Mouse (Mus musculus): ENCODE measurements around the gene Zfp992.
"Not testable (repeated sequence)": the region's sequence is repeated elsewhere in the genome, so short reads cannot be mapped to it uniquely, and the experiment has no call there.

- not testable (repeated sequence) for TF ChIP-seq CTCF, EP300 (IDR thresholded peaks at IDR 0.05; ENCODE audit: low read depth)
Measured at GRCm38 (mm10) chr4:146486753-146487152, 37.9 kb downstream of the Zfp992 start.

Data from liver, embryonic 14.5 days (tissue).